Mouse (Mus musculus) liver, adult 2 months (tissue): Measurements from ENCODE around the gene Ddx54.

Experiments used
- CTCF ChIP-seq: fragments of 200-500 bp; IDR thresholded peaks from 2 replicates; pipeline ENCODE4 v1.5.1; 2011; ENCODE audit warnings: low read depth, low read length, control low read depth
- POLR2A ChIP-seq: fragments of 200-500 bp; IDR thresholded peaks from 2 replicates; pipeline ENCODE4 v1.6.1; 2011; ENCODE audit warnings: low read length, control low read depth; ENCODE audit not compliant: insufficient read depth; ENCODE audit errors: extremely low read depth

DNA sequence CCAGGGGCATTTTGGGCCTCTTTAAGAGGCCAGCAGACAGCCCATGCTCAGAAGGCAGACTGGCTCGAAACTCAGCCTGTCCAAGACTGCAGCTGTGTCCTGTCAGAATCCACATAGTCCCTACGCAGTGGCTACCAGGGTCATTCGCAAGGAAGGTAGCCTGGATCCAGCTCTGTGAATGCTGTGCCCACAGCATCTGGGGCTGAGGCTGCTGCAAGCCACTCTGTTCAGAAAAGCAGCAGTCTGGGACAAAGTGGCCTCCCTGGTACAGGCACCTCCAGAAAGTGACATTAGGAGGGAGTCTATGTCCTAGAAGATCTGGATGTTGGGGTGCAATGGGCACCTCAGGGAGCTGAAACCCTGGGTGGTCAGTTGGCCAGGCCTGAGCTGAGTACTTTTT, 42.7 kb upstream of the Ddx54 start:
- TF ChIP-seq CTCF (no peak), POLR2A (no peak)
